Mouse (Mus musculus) cerebellum, adult 8-10 months (tissue): ENCODE measurements at regions not wholly inside any gene's neighbourhood (a gene's known extent, or its start where the extent isn't known, plus 50 kb on each side); places are given as distances from the start of the nearest gene placed in this dataset.

Experiments
- DNase-seq: peaks from one replicate; pipeline ENCODE4 v3.0.0; 2022

DNA sequence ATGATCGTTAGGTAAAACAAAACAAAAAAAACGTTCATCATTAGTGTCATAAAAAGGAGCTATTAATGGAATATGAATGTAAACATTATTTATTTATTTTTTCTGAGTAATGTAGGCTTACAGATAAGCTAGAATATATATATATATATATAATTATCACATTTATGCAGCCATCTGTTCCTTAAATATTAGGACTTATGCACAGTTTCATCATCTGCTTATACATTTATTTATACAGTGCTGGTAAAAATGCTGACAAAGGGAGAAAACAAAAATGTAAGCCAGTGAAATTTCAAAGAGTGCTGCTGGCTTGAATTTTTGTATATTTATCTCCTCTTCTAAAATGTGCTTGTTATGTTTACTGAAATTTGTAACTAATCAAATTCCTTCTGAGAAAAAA, 4841.7 kb upstream of the Gm7489 start:
- no peak for DNase-seq

DNA sequence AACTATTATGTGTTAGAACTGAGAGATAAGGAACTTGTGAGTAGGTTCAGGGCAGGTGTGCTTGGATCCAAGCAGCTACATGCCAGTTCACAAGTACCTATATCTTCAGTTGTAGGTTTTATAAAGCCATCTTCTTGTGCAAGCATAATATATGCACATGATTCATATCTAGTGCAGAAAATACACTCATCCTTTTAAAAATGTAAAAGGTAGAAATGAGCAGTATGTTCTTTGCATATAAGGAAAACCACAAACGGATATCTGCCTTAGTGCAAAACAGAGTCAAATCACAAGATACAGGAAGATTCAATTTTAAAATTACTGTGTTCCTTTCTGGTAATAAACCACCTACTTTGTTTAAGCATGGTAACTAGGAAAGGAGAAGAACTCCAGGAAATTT, 4819.6 kb upstream of the Gm7489 start:
- DNase-seq = no peak

DNA sequence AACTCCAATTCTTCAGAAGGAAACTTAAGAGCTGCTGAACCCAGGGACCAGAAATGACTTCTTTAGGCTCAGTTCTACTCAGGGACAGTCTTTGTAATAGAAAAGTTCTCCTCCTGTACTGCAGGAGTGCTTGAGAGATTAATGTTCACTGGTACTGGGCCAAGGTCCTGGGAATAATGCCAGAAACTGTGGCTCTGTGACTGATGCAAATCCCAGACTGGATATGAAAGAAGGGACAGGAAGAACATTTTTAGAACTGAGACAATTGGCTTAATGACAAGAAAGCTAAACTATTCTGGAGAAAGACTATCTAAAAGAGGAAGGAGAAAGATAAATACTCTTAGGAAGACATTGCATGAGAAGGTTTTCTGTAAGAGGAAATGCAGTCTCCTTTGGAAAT, 4818.8 kb upstream of the Gm7489 start:
- DNase-seq = peak; percentile 19

DNA sequence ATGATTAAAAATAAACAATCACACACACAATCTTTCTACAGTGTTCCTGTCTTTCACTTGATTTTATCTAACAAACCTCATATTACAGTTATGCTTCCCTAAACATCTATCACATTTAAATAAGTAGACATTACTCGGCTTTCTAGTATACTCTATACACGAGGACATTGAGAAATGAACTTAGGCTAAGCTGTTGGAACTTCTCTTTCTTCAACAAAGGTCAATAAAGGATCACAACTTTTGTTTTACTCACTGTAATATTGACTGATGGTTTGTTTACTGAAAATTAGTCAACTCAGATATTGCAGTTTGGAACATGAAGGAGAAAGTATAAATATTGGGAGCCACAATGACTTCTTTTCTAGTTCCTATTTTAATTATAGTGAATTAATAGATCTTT, 4818.3 kb upstream of the Gm7489 start:
- DNase-seq = no peak
